Mouse (Mus musculus): ENCODE measurements around the gene Tcf20.

GRCm38 (mm10) chr15:82922052-82922451 lies 65.6 kb downstream of the Tcf20 start:
- TF ChIP-seq CTCF (IDR thresholded peaks at IDR 0.05; ENCODE audit: low read depth, low read length) (no peak), GATA1 (IDR thresholded peaks at IDR 0.05; ENCODE audit: borderline replicate concordance, low read length) (no peak), TAL1 (conservative IDR thresholded peaks at IDR 0.05; ENCODE audit: low read depth, low read length) (no peak)
